Mouse (Mus musculus): ENCODE measurements around the gene Hmg20b.

GRCm38 (mm10) chr10:81392270-81392669, 42.0 kb upstream of the Hmg20b start:
- no peak for TF ChIP-seq ZC3H11A (IDR thresholded peaks at IDR 0.05; ENCODE audit: borderline replicate concordance, low read depth, low read length)
- TF ChIP-seq CHD2 (IDR thresholded peaks at IDR 0.05; ENCODE audit: low read depth, low read length) = no peak
- TF ChIP-seq ZNF384 (IDR thresholded peaks at IDR 0.05; ENCODE audit: low read depth, low read length) = no peak
